Mouse (Mus musculus) limb, embryonic 14.5 days (tissue): ENCODE results near the gene Gfpt1. TPM values are rescaled to one million over a fixed set of nuclear protein-coding genes. Genes with fewer than 3 reads are reported as not detected.

Source experiments
- ATAC-seq: fragments of 200-750 bp; cut with Nextera tagmentation; 2 replicates; pipeline ENCODE4 v1.8.0; 2017; ENCODE audit warnings: low read depth, moderate number of reproducible peaks, moderate TSS enrichment; ENCODE audit not compliant: low FRiP score
- DNase-seq: peaks from one replicate; pipeline ENCODE4 v3.0.0-alpha.2; 2015; ENCODE audit warnings: low spot score
- H3K27ac ChIP-seq: fragments of 300-500 bp; sonication (generic); replicated peaks from 2 replicates; pipeline ENCODE4 v1.5.1; 2014; ENCODE audit warnings: low read depth, mild to moderate bottlenecking, low read length, moderate library complexity, mixed read lengths
- H3K27me3 ChIP-seq: fragments of 300-500 bp; sonication (generic); 2 replicates; pipeline ENCODE4 v1.6.1; 2014; ENCODE audit warnings: low read length, mixed read lengths; ENCODE audit not compliant: control insufficient read depth, insufficient read depth
- H3K36me3 ChIP-seq: fragments of 300-500 bp; sonication (generic); 2 replicates; pipeline ENCODE4 v1.6.1; 2014; ENCODE audit warnings: mild to moderate bottlenecking, low read length, moderate library complexity, mixed read lengths; ENCODE audit not compliant: control insufficient read depth, insufficient read depth
- H3K4me1 ChIP-seq: fragments of 300-500 bp; sonication (generic); 2 replicates; pipeline ENCODE4 v1.6.1; 2014; ENCODE audit warnings: antibody characterized with exemption, low read length, mixed read lengths; ENCODE audit not compliant: control insufficient read depth, insufficient read depth
- H3K4me2 ChIP-seq: fragments of 300-500 bp; sonication (generic); replicated peaks from 2 replicates; pipeline ENCODE4 v1.6.1; 2014; ENCODE audit warnings: low read depth, mild to moderate bottlenecking, low read length, moderate library complexity; ENCODE audit not compliant: severe bottlenecking
- H3K4me3 ChIP-seq: fragments of 300-500 bp; sonication (generic); replicated peaks from 2 replicates; pipeline ENCODE4 v1.5.1; 2014; ENCODE audit warnings: low read length
- H3K9ac ChIP-seq: fragments of 300-500 bp; sonication (generic); 2 replicates; pipeline ENCODE4 v1.6.1; 2014; ENCODE audit warnings: mild to moderate bottlenecking, low read depth, low read length, moderate library complexity; ENCODE audit not compliant: severe bottlenecking
- H3K9me3 ChIP-seq: fragments of 300-500 bp; sonication (generic); 2 replicates; pipeline ENCODE4 v1.6.1; 2016; ENCODE audit warnings: low read length; ENCODE audit not compliant: control insufficient read depth
- POLR2A ChIP-seq: fragments of 200-500 bp; IDR thresholded peaks from 2 replicates; pipeline ENCODE4 v1.8.0; 2012; ENCODE audit warnings: inconsistent platforms, mild to moderate bottlenecking, moderate library complexity, borderline replicate concordance; ENCODE audit not compliant: insufficient read depth, insufficient read length; ENCODE audit errors: extremely low read depth
- WGBS: fragments of 180-500 bp; shearing (Covaris S2); extraction: QIAGEN DNeasy Blood & Tissue Kit; methylation state at CpG from one replicate; pipeline ENCODE4 v1.1.7; 2014; 5-methylcytosine and 5-hydroxymethylcytosine counted together
- polyA plus RNA-seq, 2 experiments: library from polyadenylated mRNA; depleted of rRNA in 1 of 2; stranded (reverse) in 1 of 2; unstranded in 1 of 2; fragments of >200 nt; fragmentation: Nextera tagmentation in 1 of 2; extraction: Ambion mirVana in 1 of 2; gene quantifications; 2 replicates each; pipeline versions ENCODE4 v1.2.1 to v1.2.3; 2012 to 2014

Gene Gfpt1
- polyA plus RNA-seq, 2 experiments, result 21.5 to 35.8 TPM

DNA sequence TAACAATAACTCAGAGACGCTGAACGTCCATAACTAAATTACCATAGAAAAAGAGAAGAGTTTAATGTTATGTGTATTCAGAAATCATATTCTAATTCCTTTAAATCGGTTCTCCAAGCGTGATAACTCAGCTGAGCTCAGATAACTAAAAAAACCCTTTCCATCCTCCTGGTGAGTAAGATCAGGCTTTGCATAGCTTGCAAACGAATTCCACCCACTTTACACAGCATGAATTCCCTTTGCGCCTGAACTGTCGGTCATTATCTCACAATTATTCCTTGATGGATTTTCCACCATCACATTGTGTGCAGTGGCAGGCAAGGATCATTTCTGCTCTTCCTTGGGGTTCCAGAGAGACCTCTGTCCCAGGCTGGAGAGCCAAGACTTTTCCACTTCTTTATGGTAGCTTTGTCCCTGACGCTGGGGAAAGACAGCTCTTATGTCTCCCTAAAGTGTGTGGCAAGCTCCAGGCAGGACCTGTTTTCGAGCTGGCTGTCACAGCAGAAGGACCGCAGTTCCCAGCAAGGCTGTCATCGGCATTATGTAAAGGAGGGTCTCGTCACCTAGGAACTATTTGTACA, 91.4 kb downstream of the Gfpt1 start:
- Histone ChIP-seq H3K9ac (no peak overlapping the region), H3K27ac (no peak overlapping the region), H3K4me3 (no peak overlapping the region), H3K4me1 (peaks cover 4% of the 10 kb centered on the region; the same call in 1 of the 2 replicates), H3K4me2 (no peak overlapping the region), H3K36me3 (peaks cover 31% of the 10 kb centered on the region), H3K9me3 (peaks cover 3% of the 10 kb centered on the region; the same call in 1 of the 2 replicates), H3K27me3 (no peaks in the 10 kb centered on the region)
- ATAC-seq (no peak), DNase-seq (no peak)
- WGBS, result 71% methylated on average over 12 of the region's 12 CpGs
- TF ChIP-seq POLR2A, result no peak

DNA sequence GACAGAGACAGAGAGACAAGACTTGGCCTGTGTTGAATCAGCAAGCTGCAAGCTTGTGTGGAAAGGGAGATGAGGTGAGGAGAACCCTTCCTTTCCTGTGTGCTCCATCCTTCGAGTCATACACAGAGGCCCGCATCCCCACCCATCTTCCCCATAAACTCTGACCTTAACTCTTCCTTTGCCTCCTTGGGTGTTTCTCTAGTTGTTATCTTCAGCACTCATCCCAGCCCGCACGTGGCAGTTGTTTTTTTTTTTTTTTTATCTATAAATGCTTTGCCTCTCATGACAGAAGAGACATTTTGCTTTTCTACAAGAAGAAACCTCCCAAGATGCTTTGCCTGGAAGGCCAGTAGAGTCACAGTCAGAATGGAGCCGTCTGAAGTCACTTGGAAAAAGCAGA, 95.8 kb downstream of the Gfpt1 start:
- H3K36me3 ChIP-seq, result peaks cover 34% of the 10 kb centered on the region
- peaks cover 38% of the 10 kb centered on the region for H3K4me1 ChIP-seq
- TF ChIP-seq POLR2A, result no peak
- no peak overlapping the region for H3K4me3 ChIP-seq
- no peak for ATAC-seq
- no peak overlapping the region for H3K4me2 ChIP-seq
- H3K9me3 ChIP-seq, result no peaks in the 10 kb centered on the region
- WGBS, result 95% methylated on average over 5 of the region's 5 CpGs
- no peak for DNase-seq
- H3K9ac ChIP-seq, result no peak overlapping the region
- no peak overlapping the region for H3K27ac ChIP-seq
- H3K27me3 ChIP-seq, result no peaks in the 10 kb centered on the region

DNA sequence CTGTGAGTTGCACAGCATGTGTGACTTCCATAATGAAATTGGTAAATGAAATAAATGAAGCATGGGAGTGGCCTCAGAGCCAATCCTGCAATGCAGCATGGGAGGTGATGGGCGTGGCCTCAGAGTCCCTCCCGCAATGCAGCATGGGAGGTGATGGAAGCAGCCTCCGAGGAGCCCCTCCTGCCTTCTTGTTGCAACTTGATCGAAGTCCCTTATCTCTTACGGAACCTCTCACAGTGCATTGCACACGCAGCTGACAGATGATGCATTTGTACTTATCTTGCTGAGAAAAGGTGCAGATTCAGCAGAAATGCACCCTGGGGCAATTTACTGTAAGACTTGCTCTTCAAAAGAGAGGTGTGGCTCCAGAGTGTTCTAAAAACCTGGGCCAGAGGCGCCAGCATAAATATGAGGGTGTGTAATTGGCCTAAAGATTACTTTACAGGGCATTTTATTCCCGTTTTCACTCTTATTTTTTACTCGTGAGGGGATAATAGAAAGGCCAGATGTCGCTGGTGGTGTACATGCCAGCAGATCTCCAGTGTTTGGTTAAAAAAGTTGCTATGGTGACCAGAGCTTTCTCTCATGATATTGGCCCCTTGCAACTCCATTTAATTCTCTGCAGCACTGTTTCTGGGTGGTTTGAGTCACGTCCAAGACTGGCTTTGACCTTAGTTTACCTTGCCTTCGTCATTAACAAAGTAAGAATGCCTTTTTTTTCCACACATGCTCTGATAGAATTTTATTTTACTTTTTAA, 97.3 kb downstream of the Gfpt1 start:
- Histone ChIP-seq H3K4me1 (peaks cover 51% of the 10 kb centered on the region), H3K4me3 (no peak overlapping the region), H3K36me3 (peaks cover 31% of the 10 kb centered on the region), H3K9ac (no peak overlapping the region), H3K27me3 (no peaks in the 10 kb centered on the region), H3K4me2 (no peak overlapping the region), H3K27ac (peak overlapping the region; percentile 52), H3K9me3 (no peaks in the 10 kb centered on the region)
- no peak for TF ChIP-seq POLR2A
- DNase-seq, result peak; percentile 81
- WGBS, result 41% methylated on average over 12 of the region's 12 CpGs
- peak; percentile 85 for ATAC-seq

Other genes with a start within 250 kb of the Gfpt1 start
- 23.1 and 28.3 TPM in 2 replicates for gene Anxa4, start 249.3 kb upstream of the Gfpt1 start, polyA plus RNA-seq (2012; rRNA removed)
- gene Anxa4, start 249.3 kb upstream of the Gfpt1 start, polyA plus RNA-seq (2014; fragmentation: Nextera tagmentation; extraction: Ambion mirVana), result 45.6 and 50.5 TPM in 2 replicates
- 24.7 and 27.4 TPM in 2 replicates for gene Aak1, start 193.3 kb upstream of the Gfpt1 start, polyA plus RNA-seq (2012; rRNA removed)
- gene Aak1, start 193.3 kb upstream of the Gfpt1 start, polyA plus RNA-seq (2014; fragmentation: Nextera tagmentation; extraction: Ambion mirVana), result 19.8 and 20.9 TPM in 2 replicates
- gene Nfu1, start 33.6 kb upstream of the Gfpt1 start, polyA plus RNA-seq (2012; rRNA removed), result 136 and 141 TPM in 2 replicates
- 94.1 and 104 TPM in 2 replicates for gene Nfu1, start 33.6 kb upstream of the Gfpt1 start, polyA plus RNA-seq (2014; fragmentation: Nextera tagmentation; extraction: Ambion mirVana)
- gene D6Ertd527e, start 61.9 kb downstream of the Gfpt1 start, polyA plus RNA-seq (2012; rRNA removed), result 1.6 and 4.0 TPM in 2 replicates
- 0.56 and 0.91 TPM in 2 replicates for gene D6Ertd527e, start 61.9 kb downstream of the Gfpt1 start, polyA plus RNA-seq (2014; fragmentation: Nextera tagmentation; extraction: Ambion mirVana)